Mouse (Mus musculus) ES-Bruce4 (cell line): ENCODE data around the gene Scn4a. TPM values are rescaled to one million over a fixed set of nuclear protein-coding genes. Genes with fewer than 3 reads are reported as not detected.

Source experiments
- H3K27ac ChIP-seq: 2 replicates; pipeline ENCODE4 v1.5.1; 2012; ENCODE audit warnings: low read length, inconsistent platforms; ENCODE audit not compliant: insufficient read depth
- H3K27me3 ChIP-seq: 2 replicates; pipeline ENCODE4 v1.6.1; 2012; ENCODE audit warnings: mild to moderate bottlenecking, low read length, inconsistent platforms; ENCODE audit not compliant: control insufficient read depth, poor library complexity, insufficient read depth, severe bottlenecking
- H3K36me3 ChIP-seq: 2 replicates; pipeline ENCODE4 v1.6.1; 2012; ENCODE audit warnings: inconsistent platforms, mild to moderate bottlenecking, low read length, moderate library complexity; ENCODE audit not compliant: control insufficient read depth, poor library complexity, insufficient read depth, severe bottlenecking
- H3K4me1 ChIP-seq: one replicate; pipeline ENCODE4 v1.8.1; 2011; ENCODE audit warnings: low read length; ENCODE audit not compliant: control insufficient read depth, insufficient read depth
- H3K4me3 ChIP-seq: 2 replicates; pipeline ENCODE4 v1.5.1; 2011; ENCODE audit warnings: low read depth, mild to moderate bottlenecking, low read length
- H3K9ac ChIP-seq: 2 replicates; pipeline ENCODE4 v1.6.1; 2012; ENCODE audit warnings: low read depth, mild to moderate bottlenecking, inconsistent platforms; ENCODE audit not compliant: poor library complexity, severe bottlenecking
- H3K9me3 ChIP-seq: replicated peaks from 2 replicates; pipeline ENCODE4 v1.6.1; 2012; ENCODE audit warnings: mild to moderate bottlenecking, low read length, inconsistent platforms; ENCODE audit not compliant: control insufficient read depth, poor library complexity, insufficient read depth, severe bottlenecking
- CTCF ChIP-seq: IDR thresholded peaks from one replicate; pipeline ENCODE4 v1.8.1; 2011; ENCODE audit warnings: low read depth, low read length
- EP300 ChIP-seq: IDR thresholded peaks from 2 replicates; pipeline ENCODE4 v1.6.1; 2011; ENCODE audit warnings: low read depth, low read length; ENCODE audit not compliant: insufficient read depth
- POLR2A ChIP-seq: IDR thresholded peaks from one replicate; pipeline ENCODE4 v1.8.1; 2011; ENCODE audit warnings: low read length; ENCODE audit not compliant: insufficient read depth
- polyA plus RNA-seq: library from polyadenylated mRNA; stranded (reverse); fragments of >200 nt; gene quantifications from 2 replicates; pipeline ENCODE4 v1.2.4, GENCODE M21; 2011; ENCODE audit warnings: low read depth; ENCODE audit not compliant: missing spikeins, insufficient read depth, insufficient read length

Gene Scn4a
- polyA plus RNA-seq, 1 experiment: not detected

DNA sequence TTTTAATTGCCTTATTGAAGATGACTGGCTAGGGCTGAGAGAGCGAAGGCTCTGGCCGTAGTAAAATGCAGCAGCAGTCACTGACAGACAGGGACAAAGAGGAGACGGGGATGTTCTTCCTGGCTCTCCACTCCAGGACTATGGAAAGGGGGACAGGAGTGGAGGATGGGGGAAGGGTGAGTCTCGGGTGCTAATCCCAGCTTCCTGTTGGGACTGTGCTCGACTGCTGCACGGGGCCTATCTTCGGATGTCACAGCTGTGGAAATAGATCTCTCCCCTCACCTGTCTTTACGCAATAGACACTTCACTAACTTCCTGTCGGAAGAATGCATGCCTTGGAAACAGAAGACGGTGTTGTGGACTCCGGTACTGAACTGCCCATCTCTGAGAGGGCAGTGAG lies 20.9 kb upstream of the Scn4a start:
- no peak for TF ChIP-seq EP300
- TF ChIP-seq POLR2A: no peak
- no peak for TF ChIP-seq CTCF
- H3K4me3 ChIP-seq: no peak overlapping the region
- no peak overlapping the region for H3K27ac ChIP-seq
- H3K9ac ChIP-seq: no peak overlapping the region
- H3K4me1 ChIP-seq: no peaks in the 10 kb centered on the region
- no peaks in the 10 kb centered on the region for H3K9me3 ChIP-seq
- no peaks in the 10 kb centered on the region for H3K36me3 ChIP-seq
- H3K27me3 ChIP-seq: no peaks in the 10 kb centered on the region

DNA sequence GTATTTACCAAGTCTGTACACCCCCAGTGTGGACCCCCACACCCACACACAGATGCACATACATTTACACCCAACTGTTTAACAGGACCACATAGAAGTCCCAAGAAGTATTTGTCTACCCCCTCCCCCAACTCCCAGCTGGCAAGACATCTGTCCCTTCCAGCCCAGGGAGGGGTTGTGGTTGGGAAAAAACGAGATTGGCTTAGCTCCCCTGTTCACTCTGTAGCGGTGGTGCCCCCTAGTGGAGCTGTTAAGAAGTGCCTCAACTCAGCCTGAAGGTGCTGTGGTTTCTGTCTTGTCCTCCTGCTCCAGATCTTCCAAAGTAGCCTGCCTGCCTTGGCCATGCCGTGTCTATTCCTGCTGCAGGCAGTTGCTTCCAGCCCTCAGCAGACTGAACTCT lies 13.2 kb upstream of the Scn4a start:
- H3K9ac ChIP-seq: no peak overlapping the region
- no peak overlapping the region for H3K27ac ChIP-seq
- H3K9me3 ChIP-seq: no peaks in the 10 kb centered on the region
- no peak for TF ChIP-seq EP300
- peak; percentile 89 for TF ChIP-seq CTCF
- H3K36me3 ChIP-seq: no peaks in the 10 kb centered on the region
- H3K4me3 ChIP-seq: no peak overlapping the region
- H3K4me1 ChIP-seq: no peaks in the 10 kb centered on the region
- no peaks in the 10 kb centered on the region for H3K27me3 ChIP-seq

DNA sequence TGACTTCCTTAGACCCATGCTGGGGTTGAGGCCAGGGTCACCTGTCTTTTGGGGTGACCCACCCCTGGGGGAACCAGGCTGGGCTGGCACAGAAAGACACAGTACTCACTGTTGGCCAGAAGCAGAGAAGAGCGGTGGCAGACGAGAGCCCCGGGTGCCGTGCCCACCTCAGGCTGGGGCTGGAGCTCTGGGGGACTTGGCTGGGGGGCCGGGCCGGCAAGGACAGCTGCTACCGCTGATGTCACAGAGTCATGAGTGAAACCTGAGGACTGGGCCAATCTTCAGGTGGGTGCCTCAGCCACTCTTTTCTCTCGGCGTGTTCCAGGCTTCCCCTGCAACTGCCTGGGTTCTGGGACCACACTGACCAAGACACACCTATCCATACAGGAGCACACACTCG lies 12.3 kb upstream of the Scn4a start, which contains the start of gene Prr29:
Gene Prr29 (plus strand): TSS at position 107 of the 400 bp plus-strand sequence.
- Histone ChIP-seq H3K9me3 (no peaks in the 10 kb centered on the region), H3K9ac (no peak within 1 kb of the TSS), H3K4me1 (no peaks in the 10 kb centered on the region), H3K27ac (no peak within 1 kb of the TSS), H3K27me3 (no peaks in the 10 kb centered on the region), H3K36me3 (no peaks in the 10 kb centered on the region), H3K4me3 (no peak within 1 kb of the TSS)
- TF ChIP-seq EP300 (no peak), POLR2A (no peak), CTCF (no peak)

DNA sequence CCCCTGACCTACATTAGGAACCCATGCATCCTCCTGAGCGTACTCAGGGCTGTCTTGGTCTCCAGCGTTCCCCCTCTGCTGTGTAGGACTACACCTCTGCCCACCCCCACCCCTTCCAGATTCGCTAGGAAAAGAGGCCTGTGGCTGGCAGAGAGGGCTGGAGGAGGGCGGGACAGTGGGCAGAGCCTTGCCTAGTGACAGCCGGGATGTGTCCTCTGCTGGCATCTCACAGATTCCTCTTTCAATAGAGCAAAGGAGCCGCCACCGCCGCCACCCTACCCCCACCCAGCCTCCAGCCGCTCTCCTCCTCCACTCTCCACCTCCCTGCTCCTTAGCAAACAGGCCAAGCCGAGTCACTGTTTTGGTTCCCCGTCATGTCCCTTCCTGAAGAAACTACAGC lies 11.6 kb upstream of the Scn4a start:
- Histone ChIP-seq H3K27ac (no peak overlapping the region), H3K36me3 (no peaks in the 10 kb centered on the region), H3K4me3 (no peak overlapping the region)

DNA sequence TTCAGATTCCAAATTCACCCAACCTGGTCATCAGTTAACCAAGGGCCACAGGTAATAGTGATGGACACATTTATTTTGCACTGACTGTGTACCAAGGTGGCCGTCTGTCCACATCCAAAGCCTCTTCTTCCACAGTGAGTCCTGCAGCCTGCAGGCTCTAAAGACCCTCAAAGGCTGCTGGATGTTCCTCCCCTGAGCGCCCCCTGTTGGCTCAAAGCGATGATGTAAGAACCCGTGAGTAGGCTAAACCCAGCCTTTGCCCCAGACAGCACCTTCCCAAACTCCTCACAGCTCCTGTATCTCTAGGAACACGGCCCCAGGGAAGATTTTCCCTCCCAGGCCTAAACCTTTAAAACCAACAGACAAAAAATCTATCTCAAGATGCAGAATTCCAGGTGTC lies 6.3 kb upstream of the Scn4a start:
- Histone ChIP-seq H3K4me1 (no peaks in the 10 kb centered on the region), H3K9ac (no peak overlapping the region), H3K36me3 (no peaks in the 10 kb centered on the region), H3K27me3 (no peaks in the 10 kb centered on the region), H3K27ac (no peak overlapping the region), H3K4me3 (no peak overlapping the region), H3K9me3 (no peaks in the 10 kb centered on the region)
- TF ChIP-seq POLR2A (no peak), CTCF (peak; percentile 66), EP300 (no peak)

More for the DNA sequence above, 11.6 kb upstream of the Scn4a start:
- no peak for TF ChIP-seq POLR2A
- no peak for TF ChIP-seq EP300
- TF ChIP-seq CTCF: no peak
- Histone ChIP-seq H3K9me3 (no peaks in the 10 kb centered on the region), H3K4me1 (no peaks in the 10 kb centered on the region), H3K27me3 (no peaks in the 10 kb centered on the region), H3K9ac (no peak overlapping the region)

DNA sequence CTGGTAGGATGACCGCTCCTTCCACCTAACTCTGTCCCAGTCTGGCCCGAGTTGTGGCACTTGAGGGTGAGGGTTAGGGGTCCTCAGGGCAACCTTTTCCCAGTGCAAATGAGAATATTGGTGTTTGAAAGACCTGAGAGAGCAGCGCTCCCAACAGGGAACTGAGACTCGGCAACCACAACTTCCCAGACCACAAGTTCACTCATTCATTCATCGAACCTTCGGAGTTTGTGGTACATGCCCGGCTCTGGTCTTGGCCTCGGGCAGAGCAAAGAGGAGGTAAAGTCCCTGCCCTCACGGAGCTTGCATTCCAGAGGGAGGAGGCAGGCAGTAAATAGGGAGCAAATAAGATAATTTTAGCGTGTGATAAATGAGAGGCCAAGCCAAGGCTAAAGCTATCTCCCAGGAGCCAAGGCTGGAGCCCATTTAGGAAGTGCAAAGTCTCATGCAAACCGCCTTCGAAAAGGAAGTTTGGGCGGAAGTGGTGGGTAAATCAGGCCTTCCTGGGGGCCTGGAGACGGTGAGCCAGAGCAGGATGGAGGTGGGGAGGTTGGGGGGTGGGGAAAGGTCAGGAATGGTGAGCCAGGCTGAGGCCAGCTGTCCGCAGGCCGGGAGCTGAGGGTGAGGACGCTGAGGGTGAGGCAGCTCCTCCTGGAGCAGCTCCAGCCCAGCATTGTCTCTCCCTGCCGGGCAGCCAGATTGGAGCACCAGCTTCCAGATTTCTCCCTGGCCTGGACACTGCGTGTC lies 2.5 kb upstream of the Scn4a start:
- H3K4me3 ChIP-seq: no peak overlapping the region

More for the DNA sequence above, 2.5 kb upstream of the Scn4a start:
- H3K27me3 ChIP-seq: no peaks in the 10 kb centered on the region
- H3K9ac ChIP-seq: no peak overlapping the region
- no peaks in the 10 kb centered on the region for H3K4me1 ChIP-seq
- TF ChIP-seq CTCF: no peak
- TF ChIP-seq EP300: no peak
- TF ChIP-seq POLR2A: no peak
- no peaks in the 10 kb centered on the region for H3K36me3 ChIP-seq
- no peaks in the 10 kb centered on the region for H3K9me3 ChIP-seq
- no peak overlapping the region for H3K27ac ChIP-seq
